Mouse (Mus musculus): Measurements from ENCODE around the gene Neu1.
"Not testable (repeated sequence)": the region's sequence is repeated elsewhere in the genome, so short reads cannot be mapped to it uniquely, and the experiment has no call there.

Neu1 gene

DNA sequence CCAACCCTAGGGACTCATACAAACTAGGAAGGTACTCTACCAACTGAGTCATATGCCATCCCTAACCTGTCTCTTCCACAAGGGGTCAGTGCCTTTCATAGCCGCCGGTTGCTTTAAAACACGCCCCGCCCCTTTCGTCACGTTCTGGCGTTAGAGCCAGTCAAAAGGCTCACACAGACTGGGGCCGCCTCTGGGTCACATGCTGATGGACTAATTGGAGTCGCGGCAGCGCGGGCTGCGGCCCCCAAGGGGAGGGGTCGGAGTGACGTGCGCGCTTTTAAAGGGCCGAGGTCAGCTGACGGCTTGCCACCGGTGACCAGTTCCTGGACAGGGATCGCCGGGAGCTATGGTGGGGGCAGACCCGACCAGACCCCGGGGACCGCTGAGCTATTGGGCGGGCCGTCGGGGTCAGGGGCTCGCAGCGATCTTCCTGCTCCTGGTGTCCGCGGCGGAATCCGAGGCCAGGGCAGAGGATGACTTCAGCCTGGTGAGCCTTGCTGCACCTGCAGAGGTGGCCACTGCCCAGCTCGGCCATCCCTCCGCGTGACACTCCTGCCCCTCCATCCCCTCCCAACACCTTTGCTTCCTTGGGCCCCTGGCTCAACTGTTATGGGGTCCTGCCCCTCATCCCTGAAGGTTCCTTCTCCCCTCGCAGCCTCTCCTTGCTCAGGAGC lies at the start of gene Neu1:
Gene Neu1 (plus strand): TSS at position 193 of the 674 bp plus-strand sequence.
- peak; percentile 100 for DNase-seq (ENCODE audit: low read depth, low spot score)

DNA sequence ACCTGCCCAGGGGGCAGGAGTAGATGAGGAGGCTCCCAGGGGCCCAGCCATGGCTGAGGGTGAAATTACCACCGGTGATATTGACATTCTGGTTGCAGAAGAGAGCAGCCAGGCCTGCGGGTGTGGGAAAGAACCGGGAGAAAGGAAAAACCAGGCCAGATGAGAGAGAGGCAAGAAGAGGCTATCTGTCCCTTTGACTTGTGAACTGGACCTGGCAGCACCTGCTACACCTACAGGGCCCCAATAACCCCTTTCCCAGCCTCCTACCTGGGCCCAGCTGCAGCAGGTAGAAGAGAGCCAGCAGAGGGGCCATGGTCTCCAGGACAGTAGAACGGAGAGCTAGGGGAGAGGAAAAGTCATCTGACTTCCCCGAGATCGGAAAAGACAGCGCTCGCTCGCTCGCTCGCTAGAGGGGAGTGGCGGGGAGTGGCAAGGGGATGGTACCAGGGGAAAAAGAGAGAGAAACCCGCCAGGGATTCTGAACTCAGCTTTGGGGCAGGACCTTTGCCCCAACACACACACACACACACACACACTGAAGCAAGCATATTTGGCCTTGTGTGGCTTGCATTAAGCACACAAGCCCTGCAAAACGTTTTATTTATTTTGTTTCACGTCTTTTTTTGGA lies 49.3 kb upstream of the Neu1 start, which contains the start of gene Gm20547:
Gene Gm20547 (minus strand): TSS at position 360 of the 628 bp plus-strand sequence.
- no peak for DNase-seq (ENCODE audit: low read depth, low spot score)

GRCm38 (mm10) chr17:34883332-34883731 lies 47.7 kb upstream of the Neu1 start:
- peak; percentile 48 for DNase-seq (ENCODE audit: low read depth, low spot score)

DNA sequence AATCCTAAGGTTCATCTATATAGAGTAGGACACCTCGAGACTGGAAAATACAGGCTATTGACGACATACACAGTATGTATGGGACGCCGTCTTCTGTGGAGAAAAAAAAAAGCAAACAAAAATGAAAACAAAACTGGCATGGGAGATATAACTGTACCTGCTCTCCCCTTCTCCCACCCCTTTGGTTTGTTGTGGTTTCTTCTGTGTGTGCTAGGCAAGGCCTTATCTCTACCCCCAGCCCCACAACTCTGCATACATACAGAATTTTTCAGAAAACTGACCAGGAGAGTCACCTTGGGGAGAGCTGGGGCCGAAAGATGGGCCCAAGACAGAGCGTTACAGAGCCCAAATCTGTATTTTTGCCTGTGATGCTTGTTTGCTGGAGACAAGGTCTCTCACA lies 46.3 kb upstream of the Neu1 start:
- DNase-seq (ENCODE audit: low read depth, low spot score): no peak

GRCm38 (mm10) chr17:34885615-34886014 lies 45.4 kb upstream of the Neu1 start:
- DNase-seq (ENCODE audit: low read depth, low spot score): peak; percentile 82

- no peak for DNase-seq (ENCODE audit: low read depth, low spot score)
Measured at GRCm38 (mm10) chr17:34887942-34888341, 43.1 kb upstream of the Neu1 start.

- no peak for DNase-seq (ENCODE audit: low read depth, low spot score)
Measured at GRCm38 (mm10) chr17:34890074-34890743, 40.8 kb upstream of the Neu1 start.

DNA sequence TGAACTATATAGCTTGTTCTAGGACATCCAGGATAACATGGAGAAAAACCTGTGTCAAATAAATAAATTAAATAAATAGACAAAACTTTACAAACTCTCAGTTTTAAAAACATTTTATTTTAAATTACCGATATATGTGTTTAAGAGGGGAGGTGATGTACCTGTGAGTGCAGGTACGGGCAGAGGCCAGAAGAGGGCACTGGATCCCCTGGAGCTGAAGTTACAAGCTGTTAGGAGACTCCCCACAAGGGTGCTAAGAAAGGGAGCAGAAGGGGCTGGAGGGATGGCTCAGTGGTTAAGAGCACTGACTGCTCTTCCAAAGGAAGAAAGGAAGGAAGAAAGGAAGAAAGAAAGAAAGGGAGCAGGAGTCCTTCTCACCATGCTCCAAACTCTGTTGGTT lies 39.7 kb upstream of the Neu1 start:
- no peak for DNase-seq (ENCODE audit: low read depth, low spot score)

DNA sequence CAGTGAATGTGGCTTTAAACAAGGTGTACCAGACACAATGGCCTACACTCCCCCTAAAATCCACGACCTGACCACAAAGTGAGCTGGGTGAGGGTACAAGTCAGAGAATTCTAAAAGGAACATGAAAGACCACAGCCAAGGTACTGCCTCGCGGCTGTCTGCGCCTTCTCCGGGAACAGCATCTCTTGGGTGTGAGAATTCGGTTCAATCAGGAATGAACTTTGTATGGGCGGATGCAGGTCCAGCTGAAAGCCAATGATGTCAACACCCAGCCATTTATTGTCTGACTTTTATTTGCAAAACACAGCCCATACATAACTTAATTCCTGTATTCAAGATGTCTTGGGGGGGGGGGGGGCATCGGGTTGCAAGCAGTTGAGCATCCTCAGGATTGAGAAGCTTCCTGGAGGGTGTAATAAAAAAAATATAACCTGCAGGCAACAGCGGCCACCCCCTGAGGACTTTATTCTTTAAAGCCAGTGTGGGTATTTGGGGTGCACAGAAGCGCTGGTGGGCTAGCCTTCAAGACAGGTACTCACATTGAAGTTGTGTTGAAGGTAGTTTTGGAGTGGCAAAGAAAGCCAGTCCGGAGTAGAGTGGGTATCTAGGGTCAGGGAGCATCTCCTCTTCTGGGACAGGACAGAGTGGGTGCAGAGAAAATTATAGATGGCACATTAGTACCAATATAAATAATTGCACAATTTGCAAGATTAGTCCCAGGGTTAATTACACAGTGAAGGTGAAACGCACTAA lies 37.8 kb upstream of the Neu1 start:
- no peak for DNase-seq (ENCODE audit: low read depth, low spot score)

DNA sequence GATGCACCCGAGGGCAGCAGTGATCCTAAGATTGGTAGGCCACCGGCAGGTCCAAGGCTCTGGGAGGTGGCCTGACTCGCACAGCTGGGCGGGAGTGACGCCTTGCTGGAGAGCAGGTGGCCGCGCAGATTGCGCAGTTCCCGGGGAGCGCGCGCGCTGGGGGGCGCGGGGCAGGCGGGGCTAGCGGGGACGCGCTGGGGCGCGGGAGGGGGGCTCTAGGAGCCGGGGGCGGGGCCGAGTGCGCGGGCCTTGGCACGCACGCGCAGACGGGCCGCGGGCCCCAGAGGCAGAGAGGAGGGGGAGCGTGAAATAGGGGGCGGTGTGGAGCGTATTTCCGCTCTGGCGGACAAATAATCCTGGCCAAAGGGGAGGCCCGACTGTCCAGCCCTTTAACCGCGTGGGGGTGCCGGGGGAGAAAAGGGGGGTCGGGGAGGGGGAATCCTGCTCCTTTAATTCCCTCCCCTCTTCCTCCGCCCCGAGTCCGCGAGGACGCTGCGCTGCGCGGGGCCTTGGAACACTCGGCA lies 36.9 kb upstream of the Neu1 start:
- peak; percentile 94 for DNase-seq (ENCODE audit: low read depth, low spot score)

DNA sequence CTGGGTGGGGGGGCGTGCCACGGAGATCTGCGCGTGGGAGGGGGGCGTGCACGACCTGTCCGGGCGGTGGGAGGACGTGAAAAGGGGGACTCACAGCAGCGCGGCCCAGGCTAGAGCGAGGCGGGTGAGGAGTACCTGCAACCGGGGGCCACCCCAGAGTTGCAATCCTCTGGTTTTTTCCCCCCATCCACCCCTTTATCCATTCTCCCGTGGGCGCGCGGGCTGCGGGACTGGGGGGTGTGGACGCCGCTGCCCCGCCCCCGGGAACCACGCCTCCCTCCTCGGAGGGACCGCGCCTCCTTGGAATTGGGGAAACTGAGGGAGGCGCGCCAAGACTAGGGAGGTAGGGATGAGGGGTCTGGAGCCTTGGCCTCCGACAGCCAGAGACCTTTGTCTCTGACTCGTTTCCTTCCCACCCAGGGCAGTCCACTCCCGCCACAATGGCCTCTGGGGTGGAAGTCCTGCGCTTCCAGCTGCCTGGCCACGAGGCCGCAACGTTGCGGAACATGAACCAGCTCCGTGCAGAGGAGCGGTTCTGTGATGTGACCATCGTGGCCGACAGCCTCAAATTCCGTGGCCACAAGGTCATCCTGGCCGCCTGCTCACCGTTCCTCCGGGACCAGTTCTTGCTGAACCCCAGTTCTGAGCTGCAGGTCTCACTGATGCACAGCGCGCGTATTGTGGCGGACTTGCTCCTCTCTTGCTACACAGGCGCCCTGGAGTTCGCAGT lies 36.1 kb upstream of the Neu1 start:
- peak; percentile 56 for DNase-seq (ENCODE audit: low read depth, low spot score)

GRCm38 (mm10) chr17:34895724-34896123 lies 35.3 kb upstream of the Neu1 start:
- no peak for DNase-seq (ENCODE audit: low read depth, low spot score)

- no peak for DNase-seq (ENCODE audit: low read depth, low spot score)
Measured at GRCm38 (mm10) chr17:34896366-34896765, 34.7 kb upstream of the Neu1 start.

DNA sequence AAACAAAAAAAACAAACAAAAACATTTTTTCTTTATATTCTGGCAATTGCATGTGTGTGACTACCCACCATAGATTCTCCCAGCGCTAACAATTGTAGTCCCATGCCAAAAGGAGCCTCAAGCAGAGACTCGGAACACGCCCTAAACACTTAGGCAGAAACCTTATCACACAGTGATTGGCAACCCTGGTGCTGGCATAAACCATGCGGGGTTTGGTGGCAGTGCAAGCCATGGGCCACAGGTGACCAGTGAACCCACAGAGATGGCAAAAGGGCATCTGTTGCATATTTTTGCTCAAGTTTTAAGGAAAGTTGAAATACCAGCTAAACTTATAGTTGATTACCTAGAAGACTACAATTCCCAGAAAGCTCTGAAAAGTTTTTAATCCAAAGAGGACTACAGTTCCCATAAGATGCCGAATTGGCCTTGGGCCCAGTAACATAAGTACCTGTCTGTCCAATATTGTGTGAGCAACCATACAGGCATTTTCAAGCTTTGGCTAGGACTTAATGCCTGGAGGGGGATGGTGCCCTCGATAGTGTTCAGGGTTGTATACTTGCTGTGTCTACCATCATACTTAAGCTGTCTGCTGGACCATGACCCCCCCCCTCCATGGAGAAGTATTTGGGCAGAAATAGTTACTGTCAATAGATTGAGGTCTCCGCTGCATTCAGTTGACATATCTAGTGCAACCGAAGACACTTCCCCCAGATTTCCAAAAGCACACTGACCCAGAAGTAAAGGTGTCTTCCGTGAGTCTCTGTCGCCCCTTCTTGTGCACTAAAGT lies 33.5 kb upstream of the Neu1 start:
- peak; percentile 95 for DNase-seq (ENCODE audit: low read depth, low spot score)

- peak; percentile 81 for DNase-seq (ENCODE audit: low read depth, low spot score)
Measured at GRCm38 (mm10) chr17:34898160-34898586, 32.9 kb upstream of the Neu1 start, which contains the start of the genes C2 and Ehmt2. Gene C2 (minus strand): TSS chr17:34898265. Gene Ehmt2 (plus strand): TSS chr17:34898469.

- no peak for DNase-seq (ENCODE audit: low read depth, low spot score)
Measured at GRCm38 (mm10) chr17:34898706-34899052, 32.4 kb upstream of the Neu1 start.

DNA sequence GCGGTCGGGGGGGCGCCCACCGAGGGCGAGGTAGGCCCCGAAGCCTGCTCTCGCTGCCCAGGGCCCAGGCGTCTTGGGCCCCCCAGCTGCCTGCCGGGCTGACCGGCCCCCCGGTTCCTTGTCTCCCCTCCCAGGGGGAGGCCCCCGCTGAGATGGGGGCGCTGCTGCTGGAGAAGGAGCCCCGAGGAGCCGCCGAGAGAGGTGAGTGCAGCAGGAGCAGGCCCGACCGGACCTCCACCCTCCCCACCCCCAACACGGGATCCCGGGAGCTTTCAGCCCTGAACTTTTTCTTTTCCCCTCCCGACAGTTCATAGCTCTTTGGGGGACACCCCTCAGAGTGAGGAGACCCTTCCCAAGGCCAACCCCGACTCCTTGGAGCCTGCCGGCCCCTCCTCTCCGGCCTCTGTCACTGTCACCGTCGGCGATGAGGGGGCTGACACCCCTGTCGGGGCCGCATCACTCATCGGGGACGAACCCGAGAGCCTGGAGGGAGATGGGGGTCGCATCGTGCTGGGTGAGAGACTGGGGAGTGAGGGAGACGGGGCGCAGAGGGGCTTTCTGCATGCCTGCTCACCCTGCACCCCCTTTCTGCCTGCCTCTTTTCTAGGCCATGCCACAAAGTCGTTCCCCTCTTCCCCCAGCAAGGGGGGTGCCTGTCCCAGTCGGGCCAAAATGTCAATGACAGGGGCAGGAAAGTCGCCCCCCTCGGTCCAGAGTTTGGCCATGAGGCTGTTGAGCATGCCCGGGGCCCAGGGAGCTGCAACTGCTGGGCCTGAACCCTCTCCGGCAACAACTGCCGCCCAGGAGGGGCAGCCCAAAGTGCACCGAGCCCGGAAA lies 31.8 kb upstream of the Neu1 start:
- peak; percentile 49 for DNase-seq (ENCODE audit: low read depth, low spot score)

GRCm38 (mm10) chr17:34899890-34900243 lies 31.2 kb upstream of the Neu1 start:
- DNase-seq (ENCODE audit: low read depth, low spot score): peak; percentile 86

GRCm38 (mm10) chr17:34900826-34901225 lies 30.2 kb upstream of the Neu1 start:
- DNase-seq (ENCODE audit: low read depth, low spot score): not testable (repeated sequence)
